Mouse (Mus musculus) lung, embryonic 16.5 days (tissue): ENCODE measurements at regions not wholly inside any gene's neighbourhood (a gene's known extent, or its start where the extent isn't known, plus 50 kb on each side); places are given as distances from the start of the nearest gene placed in this dataset.
"Not testable (repeated sequence)": the region's sequence is repeated elsewhere in the genome, so short reads cannot be mapped to it uniquely, and the experiment has no call there.

Source experiments
- ATAC-seq: fragments of 200-750 bp; cut with Nextera tagmentation; 2 replicates; pipeline ENCODE4 v1.8.0; 2017; ENCODE audit warnings: low read depth, mild to moderate bottlenecking, moderate library complexity
- H3K27ac ChIP-seq: fragments of 300-500 bp; sonication (generic); 2 replicates; pipeline ENCODE4 v1.5.1; 2014; ENCODE audit warnings: mild to moderate bottlenecking, control low read depth, low read length
- H3K27me3 ChIP-seq: fragments of 300-500 bp; sonication (generic); 2 replicates; pipeline ENCODE4 v1.6.1; 2014; ENCODE audit warnings: low read depth, low read length, mixed read lengths; ENCODE audit not compliant: control insufficient read depth, insufficient read depth
- H3K36me3 ChIP-seq: fragments of 300-500 bp; sonication (generic); 2 replicates; pipeline ENCODE4 v1.6.1; 2014; ENCODE audit warnings: low read length; ENCODE audit not compliant: control insufficient read depth, insufficient read depth
- H3K4me1 ChIP-seq: fragments of 300-500 bp; sonication (generic); replicated peaks from 2 replicates; pipeline ENCODE4 v1.6.1; 2014; ENCODE audit warnings: low read length, mixed read lengths; ENCODE audit not compliant: control insufficient read depth, insufficient read depth
- H3K4me2 ChIP-seq: fragments of 300-500 bp; sonication (generic); 2 replicates; pipeline ENCODE4 v1.6.1; 2014; ENCODE audit warnings: low read depth, low read length, control low read depth
- H3K4me3 ChIP-seq: fragments of 300-500 bp; sonication (generic); 2 replicates; pipeline ENCODE4 v1.5.1; 2014; ENCODE audit warnings: mild to moderate bottlenecking, low read length, control low read depth
- H3K9ac ChIP-seq: fragments of 300-500 bp; sonication (generic); 2 replicates; pipeline ENCODE4 v1.6.1; 2014; ENCODE audit warnings: low read length, control low read depth
- H3K9me3 ChIP-seq: fragments of 300-500 bp; sonication (generic); 2 replicates; pipeline ENCODE4 v1.6.1; 2016; ENCODE audit warnings: low read length; ENCODE audit not compliant: control insufficient read depth
- WGBS: fragments of 180-500 bp; shearing (Covaris S2); extraction: QIAGEN DNeasy Blood & Tissue Kit; methylation state at CpG from one replicate; pipeline ENCODE4 v1.1.7; 2014; 5-methylcytosine and 5-hydroxymethylcytosine counted together

DNA sequence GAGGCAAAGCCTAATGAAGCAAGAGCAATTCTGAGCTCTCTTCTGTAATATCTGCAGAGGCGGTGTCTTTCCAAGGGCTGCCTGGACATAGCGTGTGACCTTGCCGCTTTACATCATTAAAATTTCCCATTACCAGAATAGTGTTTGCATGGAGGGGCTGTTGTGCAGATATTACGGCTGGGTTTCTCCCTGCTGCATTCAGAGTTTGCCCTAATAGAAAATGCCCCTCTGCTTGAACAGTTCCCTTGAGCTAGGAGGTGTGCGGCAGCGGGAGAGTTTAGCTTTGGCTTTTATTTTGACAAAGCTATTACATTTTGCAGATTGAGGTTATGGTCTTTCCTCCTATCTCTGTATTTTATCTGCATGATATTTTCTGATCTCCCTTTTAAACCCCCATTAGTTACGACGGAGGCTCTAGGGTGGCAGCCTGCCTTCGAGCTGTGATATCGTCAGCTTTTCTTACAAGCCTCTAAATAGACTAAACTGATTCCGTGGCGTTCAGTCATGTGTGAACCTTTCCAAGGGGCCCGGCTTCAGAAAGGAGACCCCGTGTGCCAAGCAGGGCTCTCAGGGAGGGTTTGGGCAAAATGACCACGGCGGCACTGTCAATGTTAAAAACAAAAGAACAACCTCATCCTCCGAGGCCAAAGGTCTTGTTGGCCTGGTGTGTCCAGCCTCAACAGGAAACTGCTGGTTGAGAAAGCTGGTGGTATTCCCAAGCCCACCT, 182.2 kb upstream of the Pmfbp1 start:
- Histone ChIP-seq H3K27me3 (no peaks in the 10 kb centered on the region), H3K4me1 (no peaks in the 10 kb centered on the region), H3K9ac (no peak overlapping the region), H3K9me3 (no peaks in the 10 kb centered on the region), H3K4me3 (no peak overlapping the region), H3K36me3 (no peaks in the 10 kb centered on the region), H3K4me2 (no peak overlapping the region), H3K27ac (no peak overlapping the region)
- 58% methylated on average over 17 of the region's 17 CpGs for WGBS
- ATAC-seq = no peak

DNA sequence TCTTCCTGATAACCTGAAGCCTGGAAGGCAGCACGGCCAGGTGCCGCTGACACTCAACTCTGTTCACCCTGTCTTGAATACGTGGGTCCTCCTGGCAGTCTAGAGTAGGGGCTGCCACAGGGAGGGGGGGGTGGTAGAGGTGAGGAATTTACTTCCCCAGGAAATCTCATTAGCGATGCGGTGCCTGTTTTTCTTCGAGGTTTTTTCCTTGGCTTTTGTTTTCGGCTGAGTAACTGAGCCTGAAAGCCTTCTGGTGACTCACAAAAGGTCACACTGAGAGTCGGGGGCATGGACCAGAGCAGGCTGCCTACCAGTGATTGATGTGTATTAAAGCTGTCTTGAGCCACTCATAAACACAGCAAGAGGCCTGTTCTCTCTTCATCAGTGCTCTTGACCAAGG, 181.1 kb upstream of the Pmfbp1 start:
- no peak overlapping the region for H3K4me2 ChIP-seq
- WGBS = 16% methylated on average over 8 of the region's 8 CpGs
- H3K36me3 ChIP-seq = no peaks in the 10 kb centered on the region
- H3K4me3 ChIP-seq = no peak overlapping the region
- H3K27ac ChIP-seq = no peak overlapping the region
- H3K4me1 ChIP-seq = no peaks in the 10 kb centered on the region
- no peak for ATAC-seq
- H3K9me3 ChIP-seq = no peaks in the 10 kb centered on the region
- no peaks in the 10 kb centered on the region for H3K27me3 ChIP-seq
- H3K9ac ChIP-seq = no peak overlapping the region

DNA sequence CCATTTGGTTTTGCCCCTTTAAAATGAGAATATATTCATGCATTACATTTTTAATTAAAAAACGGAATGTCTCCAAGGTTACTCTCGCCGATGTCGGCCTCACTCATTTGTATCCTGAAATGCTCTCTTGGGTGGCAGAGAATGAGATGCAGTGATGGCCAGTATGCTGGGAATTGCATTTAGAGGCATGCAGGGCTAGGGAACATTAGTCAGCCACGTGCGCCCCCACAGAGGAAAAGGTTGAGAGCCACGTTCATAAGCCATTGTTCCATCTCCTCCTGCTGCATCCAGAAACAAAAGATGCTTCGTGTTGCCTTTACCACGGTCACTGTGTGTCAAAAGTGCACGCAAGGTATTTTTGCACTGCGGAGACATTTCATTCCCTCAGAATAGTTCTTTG, 172.9 kb upstream of the Pmfbp1 start:
- H3K27me3 ChIP-seq = no peaks in the 10 kb centered on the region
- H3K4me3 ChIP-seq = no peak overlapping the region
- no peak overlapping the region for H3K9ac ChIP-seq
- 82% methylated on average over 11 of the region's 11 CpGs for WGBS
- H3K36me3 ChIP-seq = no peaks in the 10 kb centered on the region
- H3K4me2 ChIP-seq = no peak overlapping the region
- ATAC-seq = no peak
- H3K9me3 ChIP-seq = no peaks in the 10 kb centered on the region
- no peaks in the 10 kb centered on the region; the same call in 1 of the 2 replicates for H3K4me1 ChIP-seq
- H3K27ac ChIP-seq = no peak overlapping the region

DNA sequence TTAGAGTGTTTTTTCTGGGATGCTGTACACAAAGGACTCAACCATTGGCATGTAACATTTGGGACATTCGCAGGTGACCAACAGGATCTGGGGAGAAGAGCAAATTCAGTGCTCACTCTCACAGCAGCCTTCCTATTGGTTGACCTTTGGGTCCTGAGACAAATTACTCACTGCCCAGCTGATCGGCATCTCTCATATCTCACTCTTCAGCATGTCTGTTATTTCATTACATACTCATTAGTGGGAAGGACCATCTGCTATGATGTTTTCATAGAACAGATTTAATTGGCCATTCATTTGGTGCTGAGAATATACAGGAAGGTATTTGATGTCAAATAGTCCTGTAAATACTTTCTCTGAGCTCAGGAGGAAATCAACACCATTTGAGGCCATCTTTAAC, 170.5 kb upstream of the Pmfbp1 start:
- no peaks in the 10 kb centered on the region for H3K27me3 ChIP-seq
- H3K9me3 ChIP-seq = no peaks in the 10 kb centered on the region
- no peaks in the 10 kb centered on the region for H3K36me3 ChIP-seq
- no peak for ATAC-seq
- H3K4me3 ChIP-seq = no peak overlapping the region
- no peak overlapping the region for H3K27ac ChIP-seq
- H3K4me1 ChIP-seq = no peaks in the 10 kb centered on the region; the same call in 1 of the 2 replicates
- WGBS = 75% methylated on average over 2 of the region's 2 CpGs
- H3K4me2 ChIP-seq = no peak overlapping the region
- no peak overlapping the region for H3K9ac ChIP-seq

DNA sequence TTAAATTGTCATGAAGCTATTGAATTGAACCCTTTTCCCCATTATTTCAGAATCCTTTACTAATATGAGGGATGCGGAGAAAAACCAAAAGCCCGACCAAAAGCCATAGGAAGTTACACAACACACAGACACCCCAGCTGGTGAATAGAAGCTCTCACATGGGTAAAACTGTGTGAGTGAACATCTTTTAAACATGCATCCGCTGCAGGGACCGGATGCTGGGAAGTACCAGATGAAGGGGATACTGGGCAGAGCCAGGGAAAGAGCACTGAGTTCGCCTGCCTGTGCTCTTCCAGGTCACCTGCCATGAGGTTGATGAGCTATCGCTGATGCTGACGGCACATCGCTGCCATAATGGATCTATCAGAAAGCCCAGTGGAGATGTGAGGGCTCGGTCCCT, 169.6 kb upstream of the Pmfbp1 start:
- Histone ChIP-seq H3K9ac (no peak overlapping the region), H3K9me3 (no peaks in the 10 kb centered on the region), H3K27me3 (no peaks in the 10 kb centered on the region), H3K4me1 (no peaks in the 10 kb centered on the region; the same call in 1 of the 2 replicates), H3K4me2 (no peak overlapping the region), H3K27ac (no peak overlapping the region), H3K36me3 (no peaks in the 10 kb centered on the region), H3K4me3 (no peak overlapping the region)
- 89% methylated on average over 9 of the region's 9 CpGs for WGBS
- no peak for ATAC-seq

DNA sequence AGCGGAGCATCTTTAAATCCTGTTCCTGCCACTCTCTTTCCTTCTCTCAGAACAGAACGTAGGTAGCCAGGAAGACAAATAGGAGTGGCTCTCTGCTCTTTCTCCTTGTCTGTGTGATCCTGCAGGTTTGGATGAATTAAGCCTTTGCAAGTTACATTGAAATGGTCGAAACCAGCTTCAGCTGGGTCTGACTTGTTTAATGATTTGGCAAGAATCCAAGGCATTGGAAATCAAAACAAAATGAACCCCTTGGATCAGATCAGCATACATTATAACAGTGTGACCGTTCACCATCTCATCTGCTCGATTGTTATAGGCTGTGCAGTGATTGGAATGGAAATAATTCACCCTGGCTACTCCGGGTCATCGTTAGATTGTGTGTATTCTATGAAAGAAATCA, 157.6 kb upstream of the Pmfbp1 start:
- ATAC-seq = no peak
- H3K9me3 ChIP-seq = no peaks in the 10 kb centered on the region

DNA sequence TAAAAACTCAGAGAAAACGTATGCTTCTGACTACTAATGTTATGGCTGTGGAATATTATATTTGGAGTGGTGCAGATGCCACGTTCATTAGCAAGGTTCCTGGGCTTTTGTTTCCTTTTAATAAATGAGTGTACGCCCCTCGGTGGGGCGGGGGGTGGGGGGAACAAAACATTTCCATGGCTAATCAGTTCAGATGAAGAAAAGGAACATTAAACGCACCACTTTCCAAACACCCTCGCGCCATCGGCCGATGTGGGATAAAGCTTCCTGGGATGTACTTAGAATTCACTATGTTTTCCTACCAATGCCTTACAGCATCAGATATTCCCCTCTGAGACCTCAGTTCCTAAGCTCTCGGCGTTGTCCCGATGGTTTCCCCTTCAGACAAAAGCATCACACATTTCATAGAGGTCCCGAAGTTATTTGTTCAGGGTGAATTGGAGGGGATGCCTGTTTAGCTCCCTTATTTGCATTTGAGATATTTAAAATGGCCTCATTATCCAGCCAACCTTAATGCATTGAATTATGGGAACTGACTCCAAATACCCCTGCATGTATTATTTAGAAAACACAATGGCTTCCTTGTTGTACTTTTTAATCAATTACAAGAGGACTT, 155.5 kb upstream of the Pmfbp1 start:
- no peaks in the 10 kb centered on the region for H3K36me3 ChIP-seq
- 88% methylated on average over 14 of the region's 14 CpGs for WGBS
- H3K9ac ChIP-seq = no peak overlapping the region
- H3K9me3 ChIP-seq = no peaks in the 10 kb centered on the region
- H3K4me1 ChIP-seq = no peaks in the 10 kb centered on the region
- H3K4me3 ChIP-seq = no peak overlapping the region
- H3K4me2 ChIP-seq = no peak overlapping the region
- H3K27me3 ChIP-seq = no peaks in the 10 kb centered on the region
- no peak for ATAC-seq
- H3K27ac ChIP-seq = no peak overlapping the region

More for the DNA sequence above, 157.6 kb upstream of the Pmfbp1 start:
- H3K9ac ChIP-seq = no peak overlapping the region
- no peaks in the 10 kb centered on the region for H3K4me1 ChIP-seq
- 37% methylated on average over 7 of the region's 7 CpGs for WGBS
- no peak overlapping the region for H3K4me3 ChIP-seq
- no peaks in the 10 kb centered on the region for H3K36me3 ChIP-seq
- H3K27me3 ChIP-seq = no peaks in the 10 kb centered on the region
- H3K27ac ChIP-seq = no peak overlapping the region
- no peak overlapping the region for H3K4me2 ChIP-seq

DNA sequence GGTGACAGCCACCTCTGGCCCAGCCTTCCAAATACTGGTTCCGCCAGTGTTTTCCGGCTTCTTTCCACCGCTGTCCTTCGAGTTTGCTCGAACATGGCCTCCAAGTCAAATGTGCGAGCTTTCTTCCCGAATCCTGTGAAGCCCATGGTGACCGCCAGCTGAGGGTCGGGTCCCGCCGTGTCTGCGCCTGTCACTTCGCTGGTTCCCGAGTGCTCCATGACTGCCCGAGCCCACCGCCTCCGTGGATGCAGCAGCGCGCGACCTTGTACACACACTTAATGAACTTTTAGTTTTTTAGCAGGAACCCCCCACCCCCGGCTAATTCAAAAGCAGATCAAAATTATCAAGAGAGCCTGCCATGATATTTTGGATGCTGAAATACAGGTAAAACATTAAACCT, 153.2 kb upstream of the Pmfbp1 start:
- not testable (repeated sequence) for H3K27me3 ChIP-seq, H3K36me3 ChIP-seq, H3K4me1 ChIP-seq, H3K4me2 ChIP-seq, H3K9ac ChIP-seq, ATAC-seq, H3K4me3 ChIP-seq, H3K9me3 ChIP-seq, H3K27ac ChIP-seq
- 87% methylated on average over 21 of the region's 21 CpGs for WGBS

DNA sequence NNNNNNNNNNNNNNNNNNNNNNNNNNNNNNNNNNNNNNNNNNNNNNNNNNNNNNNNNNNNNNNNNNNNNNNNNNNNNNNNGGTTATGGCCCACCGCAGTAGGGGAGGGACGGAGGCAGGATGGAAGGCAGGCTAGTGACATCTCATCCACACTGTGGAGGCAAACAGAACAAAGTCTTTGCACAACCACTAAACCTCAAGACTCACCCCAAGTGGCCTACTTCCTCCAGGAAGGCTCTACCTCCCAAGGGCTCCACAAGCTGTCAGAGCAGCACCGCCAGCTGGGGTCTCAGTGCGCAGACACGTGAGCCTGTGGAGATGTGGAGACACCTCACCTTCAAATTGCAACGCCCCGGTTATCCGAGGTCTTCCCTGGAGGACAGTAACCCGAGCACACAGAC, 138.7 kb upstream of the Pmfbp1 start:
- Histone ChIP-seq H3K4me1 (no peaks in the 10 kb centered on the region), H3K27me3 (peaks cover 4% of the 10 kb centered on the region; the same call in 1 of the 2 replicates), H3K9me3 (no peaks in the 10 kb centered on the region), H3K27ac (no peak overlapping the region), H3K4me3 (no peak overlapping the region), H3K4me2 (no peak overlapping the region), H3K9ac (no peak overlapping the region), H3K36me3 (no peaks in the 10 kb centered on the region)
- WGBS = 73% methylated on average over 9 of the region's 9 CpGs
- ATAC-seq = no peak
